Mouse (Mus musculus) liver, postnatal 0 days (tissue): Measurements from ENCODE around the gene 1700003E16Rik.

Source experiments
- CTCF ChIP-seq: sonication (generic); IDR thresholded peaks from 2 replicates; pipeline ENCODE4 v1.5.1; 2016; ENCODE audit warnings: antibody characterized with exemption, low read depth
- EP300 ChIP-seq: IDR thresholded peaks from 2 replicates; pipeline ENCODE4 v1.6.1; 2016; ENCODE audit warnings: antibody characterized with exemption, low read depth, mild to moderate bottlenecking

GRCm38 (mm10) chr6:83180605-83181004, 24.4 kb downstream of the 1700003E16Rik start:
- TF ChIP-seq EP300 (no peak), CTCF (no peak)
